Mouse (Mus musculus) spleen, adult 2 months (tissue): Measurements from ENCODE around the gene Arid5a.

Experiments used
- CTCF ChIP-seq: fragments of 200-500 bp; IDR thresholded peaks from 2 replicates; pipeline ENCODE4 v1.5.1; 2011; ENCODE audit warnings: mild to moderate bottlenecking, inconsistent platforms; ENCODE audit not compliant: insufficient read depth, insufficient read length, insufficient replicate concordance; ENCODE audit errors: extremely low read depth
- POLR2A ChIP-seq: fragments of 200-500 bp; IDR thresholded peaks from 2 replicates; pipeline ENCODE4 v1.6.1; 2011; ENCODE audit warnings: low read depth, low read length, inconsistent platforms

GRCm38 (mm10) chr1:36370918-36371317 is 63.4 kb downstream of the Arid5a start:
- TF ChIP-seq POLR2A (no peak), CTCF (no peak)
